Mouse (Mus musculus) monocyte, adult 5-6 weeks (primary cell): ENCODE results near the gene Tprn. TPM values are rescaled to one million over a fixed set of nuclear protein-coding genes. Genes with fewer than 3 reads are reported as not detected.

Experiments
- ATAC-seq: fragments of 153-309, 156-312 bp; replicated peaks from 2 replicates; pipeline ENCODE4 v1.8.0; 2017; ENCODE audit warnings: mild to moderate bottlenecking; ENCODE audit not compliant: low TSS enrichment, insufficient number of reproducible peaks, severe bottlenecking, poor library complexity, low FRiP score
- total RNA-seq: library from RNA; stranded (forward); fragments of 200-1000, 200-491, 200-594 nt; gene quantifications from 3 replicates; pipeline ENCODE4 v1.2.3, GENCODE M21; 2017

Tprn gene
- total RNA-seq, 1 experiment from 2014 or later = 9.2 TPM

DNA sequence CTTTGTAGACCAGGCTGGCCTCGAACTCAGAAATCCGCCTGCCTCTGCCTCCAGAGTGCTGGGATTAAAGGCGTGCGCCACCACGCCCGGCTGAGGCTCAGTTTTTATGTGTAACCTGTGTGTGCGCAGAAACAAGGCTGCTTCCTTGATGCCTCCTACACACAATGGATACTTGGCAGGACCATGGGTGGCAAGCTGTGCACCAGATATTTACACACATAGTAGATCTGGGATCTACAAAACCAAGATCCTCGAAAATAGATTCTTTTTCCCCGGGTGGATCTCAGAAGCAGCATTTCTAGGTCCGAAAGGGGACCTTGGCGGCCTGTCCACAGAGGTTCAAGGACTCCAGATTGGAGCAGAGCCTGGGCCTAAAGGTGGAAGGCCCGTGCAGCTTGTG, 548 bp upstream of the Tprn start:
- ATAC-seq = no peak

DNA sequence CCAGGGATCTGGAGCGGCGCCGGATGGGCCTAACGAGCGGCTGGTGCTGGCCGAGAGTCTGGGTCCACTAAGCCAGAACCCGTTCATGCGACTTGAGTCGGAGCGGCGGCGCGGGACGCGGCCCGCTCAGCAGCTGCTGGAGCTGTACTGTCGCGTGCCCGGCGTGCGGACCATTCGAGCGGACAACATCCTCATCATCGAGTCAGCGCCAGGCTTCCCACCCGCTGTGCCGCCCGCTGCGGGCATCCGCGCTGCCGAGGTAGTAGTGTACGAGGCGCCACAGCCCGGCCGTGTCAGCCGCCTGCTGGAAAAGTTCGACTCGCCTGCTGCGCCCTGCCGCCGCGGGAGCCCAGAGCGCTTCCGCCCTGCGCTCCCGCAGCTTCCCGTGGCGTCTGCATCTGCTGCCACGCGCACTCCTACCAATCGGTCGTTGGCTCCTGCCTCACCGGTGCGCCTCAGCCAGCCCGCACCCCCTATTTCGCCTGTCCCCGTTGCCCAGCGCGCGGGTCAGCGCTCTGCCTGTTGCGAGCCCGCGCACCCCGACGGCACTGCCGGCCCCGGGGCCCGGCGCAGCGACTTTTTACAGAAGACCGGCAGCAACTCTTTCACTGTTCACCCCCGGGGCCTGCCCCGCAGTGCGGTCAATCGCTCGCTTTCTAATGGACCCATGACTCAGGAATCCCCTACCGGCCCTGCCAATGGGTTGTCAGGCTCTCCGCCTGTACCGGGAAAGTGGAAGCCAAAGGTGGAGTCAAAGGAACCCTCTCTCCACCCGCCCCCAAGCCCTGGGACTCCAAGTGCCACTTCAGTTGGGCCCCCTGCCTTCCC, 591 bp downstream of the Tprn start:
- ATAC-seq = no peak

DNA sequence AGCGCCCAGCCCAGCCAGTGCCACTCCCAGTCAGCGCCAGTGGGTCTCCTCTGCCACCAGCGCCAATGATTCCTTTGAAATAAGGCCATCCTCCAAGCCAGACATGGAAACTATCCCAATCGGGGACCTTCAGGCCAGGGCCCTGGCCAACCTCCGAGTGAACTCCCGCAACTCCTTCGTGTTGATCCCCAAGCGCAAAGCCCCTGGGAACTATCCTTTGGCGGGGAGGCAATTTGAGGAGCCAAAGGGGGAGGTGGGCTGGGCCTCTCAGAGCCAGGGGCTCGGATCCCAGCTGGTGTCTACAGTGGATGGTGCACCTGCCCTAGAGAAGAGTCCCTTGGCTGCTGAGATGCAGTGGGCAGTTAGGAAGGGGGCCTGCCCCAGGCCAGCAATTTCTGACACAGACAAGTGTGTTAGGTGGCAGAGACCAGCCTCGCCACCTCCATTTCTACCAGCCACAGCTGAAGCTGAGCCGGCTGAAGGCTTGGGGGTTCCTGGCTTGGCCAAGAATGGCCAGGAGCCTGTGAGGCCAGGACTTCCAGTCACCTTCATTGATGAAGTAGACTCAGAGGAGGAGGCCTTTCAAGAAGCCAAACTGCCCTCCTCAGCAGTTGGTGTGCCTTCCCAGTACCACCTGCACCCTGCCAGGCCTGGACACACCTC, 1.3 kb downstream of the Tprn start:
- no peak for ATAC-seq

DNA sequence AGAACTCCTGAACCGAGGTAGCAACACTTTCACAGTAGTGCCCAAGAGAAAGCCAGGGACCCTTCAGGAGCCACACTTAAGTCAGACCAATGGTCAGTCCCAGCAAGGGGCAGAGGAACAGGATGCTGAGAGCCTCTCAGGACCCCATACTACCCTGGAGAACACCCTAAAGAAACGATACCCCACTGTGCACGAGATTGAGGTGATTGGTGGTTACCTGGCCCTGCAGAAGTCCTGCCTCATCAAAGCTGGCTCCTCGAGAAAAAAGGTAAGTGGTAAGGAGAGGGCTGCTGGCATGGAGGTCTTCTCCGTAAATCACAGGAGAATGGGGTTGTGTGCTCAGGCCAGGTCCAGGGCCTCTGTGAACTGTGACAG, 1.9 kb downstream of the Tprn start:
- ATAC-seq = no peak

DNA sequence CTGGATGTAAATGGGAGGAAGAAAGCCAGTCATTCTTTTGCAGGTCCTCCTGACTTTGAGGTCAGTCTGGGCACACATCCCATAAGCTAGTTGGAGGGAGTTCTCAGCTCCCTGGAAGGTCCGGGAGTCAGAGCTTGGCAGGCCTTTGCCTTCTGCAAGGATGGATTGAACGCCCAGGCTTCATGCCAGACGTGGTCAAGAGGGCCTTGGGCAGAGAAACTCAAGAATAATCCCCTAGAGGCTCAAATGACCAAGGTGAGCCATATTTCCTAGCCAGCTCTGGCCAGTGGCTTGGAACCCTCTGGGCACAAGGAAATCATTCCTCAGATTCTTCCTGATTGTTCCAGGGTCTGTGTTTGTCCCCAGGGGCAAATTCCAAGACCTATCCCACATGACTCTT, 2.4 kb downstream of the Tprn start:
- ATAC-seq = no peak

DNA sequence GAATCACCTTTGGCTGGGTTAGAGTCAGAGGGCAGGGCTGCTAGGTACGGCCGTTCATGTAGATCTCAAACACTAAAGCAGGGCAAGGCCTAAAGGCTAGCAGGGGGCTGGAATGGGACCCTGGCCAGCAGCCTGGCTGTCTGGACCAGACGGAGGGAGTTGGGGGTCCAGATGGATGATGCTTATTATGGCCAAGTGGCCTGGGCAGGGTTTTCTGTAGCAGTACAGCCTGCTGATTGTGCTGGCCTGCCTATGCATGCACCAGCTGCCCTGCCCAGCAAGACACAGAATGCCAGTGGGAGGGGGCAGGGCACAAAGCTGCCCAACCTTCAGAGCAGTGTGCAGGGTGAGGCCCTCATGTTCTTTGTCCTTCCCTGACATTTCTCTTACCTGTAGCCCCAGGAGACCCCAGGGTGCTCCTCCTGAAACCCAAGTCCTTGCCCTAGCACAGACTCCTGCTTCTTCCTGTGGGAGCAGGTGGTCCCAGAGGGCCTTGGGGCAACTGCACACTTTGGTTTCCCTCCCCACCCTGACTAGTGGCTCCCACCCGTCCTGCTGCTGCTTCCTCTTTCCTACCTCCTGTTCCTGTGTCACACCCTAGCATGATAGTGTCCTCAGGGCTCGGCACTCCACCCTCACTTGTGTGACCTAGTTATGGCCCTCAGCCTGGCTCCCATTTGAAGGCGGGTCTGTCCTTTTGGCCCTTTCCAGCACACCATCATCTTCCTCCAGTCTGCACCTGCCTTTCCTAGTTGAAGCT, 3.7 kb downstream of the Tprn start:
- ATAC-seq = peak; percentile 47

DNA sequence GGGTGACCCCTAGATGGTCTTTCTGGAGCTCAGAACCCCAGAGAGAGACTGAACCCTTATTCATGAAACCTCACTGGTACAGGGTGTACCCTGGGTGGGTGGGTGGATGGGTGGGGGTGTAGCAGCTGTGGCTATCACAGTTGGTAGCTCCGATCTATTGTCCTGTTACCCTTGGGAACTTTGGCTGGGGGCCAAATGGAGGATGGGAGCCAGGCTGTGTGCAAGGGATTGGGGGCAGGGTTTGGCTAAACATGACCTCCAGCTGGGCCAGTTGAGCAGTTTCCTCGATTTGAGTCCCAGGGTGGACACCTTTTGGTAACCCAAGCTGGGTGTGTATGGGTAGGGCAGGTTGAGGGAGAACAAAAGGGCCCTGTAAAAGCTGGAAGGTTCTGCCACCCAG, 4.3 kb downstream of the Tprn start:
- no peak for ATAC-seq

DNA sequence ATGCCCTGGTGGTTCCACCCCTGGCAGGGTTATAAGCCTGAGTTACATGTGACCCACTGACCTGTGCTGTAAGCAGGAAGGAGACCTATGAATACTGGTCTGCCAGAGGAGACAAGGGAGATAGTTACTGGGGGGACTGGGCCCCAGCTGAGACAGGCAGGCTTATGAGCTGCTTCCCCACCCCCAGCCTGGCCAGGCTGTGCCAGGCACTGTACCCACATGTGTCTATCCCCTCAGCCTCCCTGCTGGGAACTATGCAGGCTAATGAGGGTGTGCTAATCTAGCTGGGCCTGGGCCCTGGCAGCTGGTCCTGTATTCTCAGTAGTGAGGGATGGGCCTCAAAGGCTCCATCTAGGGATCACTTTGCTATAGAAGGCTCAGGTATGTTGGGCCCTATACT, 4.8 kb downstream of the Tprn start:
- ATAC-seq = no peak

DNA sequence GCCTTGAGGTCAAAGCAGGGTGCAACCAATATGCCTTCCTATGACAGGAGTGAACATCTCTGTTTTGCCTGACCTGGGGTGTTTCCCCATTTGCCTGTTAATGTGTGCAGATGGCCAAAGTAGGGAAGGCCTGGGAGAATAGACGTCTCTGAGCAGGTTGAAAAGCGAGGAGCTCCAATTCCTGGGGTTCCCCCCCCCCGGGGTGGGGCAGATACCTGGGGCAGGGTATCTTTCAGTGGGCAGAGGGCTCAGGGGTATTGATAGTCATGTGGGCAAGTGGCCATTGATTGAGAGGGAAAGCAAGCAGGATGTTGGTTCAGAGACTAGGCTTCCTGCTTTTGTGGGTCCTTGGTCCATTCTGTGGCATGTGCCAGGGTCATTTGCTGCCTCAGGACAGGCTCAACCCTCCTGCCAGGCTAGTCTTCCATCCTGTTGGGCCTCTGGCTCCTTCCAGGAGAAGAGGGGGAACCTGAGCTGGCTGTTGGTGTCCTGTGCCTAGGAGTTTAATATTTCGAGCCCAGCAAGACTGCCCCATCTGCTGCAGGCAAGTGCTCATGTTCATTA, 5.4 kb downstream of the Tprn start:
- no peak for ATAC-seq

DNA sequence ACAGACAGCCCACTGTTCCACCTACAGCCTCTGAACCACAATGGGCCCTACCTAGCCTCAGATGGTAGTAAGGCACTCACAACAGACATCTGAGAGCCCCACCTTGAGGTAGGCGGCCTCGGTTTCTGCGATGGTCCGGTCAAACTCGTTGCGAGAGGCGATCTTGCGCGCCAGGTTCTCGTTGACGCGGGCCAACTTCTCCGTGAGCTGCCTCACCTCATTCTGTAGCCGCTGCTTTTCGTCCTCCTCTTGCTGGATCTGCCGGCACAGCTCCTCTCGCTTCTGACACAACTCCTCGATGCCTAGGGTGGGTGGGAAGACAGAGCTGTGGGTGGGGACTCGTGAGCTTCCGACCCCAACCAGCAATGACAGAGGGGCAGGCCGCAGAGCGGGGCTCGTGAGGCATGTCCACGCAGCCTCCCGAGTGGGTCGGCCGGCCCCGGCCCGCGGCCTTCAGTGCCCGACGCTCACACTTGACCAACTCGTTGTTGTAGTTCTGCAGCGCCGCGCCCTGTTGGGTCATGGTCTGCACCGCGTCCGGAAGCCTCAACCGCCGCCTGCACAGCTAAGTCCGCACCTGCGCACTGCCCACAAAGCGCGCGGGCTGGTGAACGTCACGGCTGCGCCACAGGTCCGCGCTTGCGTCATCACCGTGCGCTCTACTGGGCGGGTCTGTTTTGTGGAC, 9.6 kb downstream of the Tprn start, which contains the start of the genes Ssna1 and Anapc2:
Gene Ssna1 (minus strand): TSS at position 612 of the 685 bp plus-strand sequence.
Gene Anapc2 (plus strand): TSS at position 652 of the 685 bp plus-strand sequence.
- peak; percentile 94 for ATAC-seq

DNA sequence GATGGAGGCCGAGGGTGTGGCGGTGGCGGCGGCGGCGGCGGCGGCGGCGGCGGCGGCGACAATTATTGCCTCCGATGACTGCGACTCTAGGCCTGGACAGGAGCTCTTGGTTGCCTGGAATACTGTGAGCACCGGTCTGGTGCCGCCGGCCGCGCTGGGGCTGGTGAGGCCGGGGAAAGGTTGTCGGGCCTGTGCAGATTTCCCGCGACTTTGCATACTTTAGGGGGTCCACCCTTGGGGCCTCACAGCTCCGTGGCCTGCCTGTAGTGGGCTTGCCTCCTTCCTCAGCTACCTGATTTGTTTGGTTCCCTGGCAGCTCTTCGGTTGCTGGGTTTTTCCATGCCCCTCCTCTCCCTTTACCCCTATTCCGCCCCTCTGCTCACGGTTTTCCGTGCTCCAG, 10.1 kb downstream of the Tprn start:
- no peak for ATAC-seq

DNA sequence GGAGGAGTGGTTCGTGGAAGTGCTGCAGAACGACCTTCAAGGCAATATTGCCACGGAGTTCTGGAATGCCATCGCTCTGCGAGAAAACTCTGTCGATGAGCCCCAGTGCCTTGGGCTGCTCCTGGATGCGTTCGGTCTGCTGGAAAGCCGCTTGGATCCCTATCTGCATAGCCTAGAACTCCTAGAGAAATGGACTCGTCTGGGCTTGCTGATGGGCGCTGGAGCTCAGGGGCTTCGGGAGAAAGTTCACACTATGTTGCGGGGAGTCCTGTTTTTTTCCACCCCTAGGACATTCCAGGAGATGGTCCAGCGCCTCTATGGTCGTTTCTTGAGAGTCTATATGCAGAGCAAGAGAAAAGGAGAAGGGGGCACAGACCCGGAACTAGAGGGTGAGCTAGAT, 10.6 kb downstream of the Tprn start:
- ATAC-seq = no peak

DNA sequence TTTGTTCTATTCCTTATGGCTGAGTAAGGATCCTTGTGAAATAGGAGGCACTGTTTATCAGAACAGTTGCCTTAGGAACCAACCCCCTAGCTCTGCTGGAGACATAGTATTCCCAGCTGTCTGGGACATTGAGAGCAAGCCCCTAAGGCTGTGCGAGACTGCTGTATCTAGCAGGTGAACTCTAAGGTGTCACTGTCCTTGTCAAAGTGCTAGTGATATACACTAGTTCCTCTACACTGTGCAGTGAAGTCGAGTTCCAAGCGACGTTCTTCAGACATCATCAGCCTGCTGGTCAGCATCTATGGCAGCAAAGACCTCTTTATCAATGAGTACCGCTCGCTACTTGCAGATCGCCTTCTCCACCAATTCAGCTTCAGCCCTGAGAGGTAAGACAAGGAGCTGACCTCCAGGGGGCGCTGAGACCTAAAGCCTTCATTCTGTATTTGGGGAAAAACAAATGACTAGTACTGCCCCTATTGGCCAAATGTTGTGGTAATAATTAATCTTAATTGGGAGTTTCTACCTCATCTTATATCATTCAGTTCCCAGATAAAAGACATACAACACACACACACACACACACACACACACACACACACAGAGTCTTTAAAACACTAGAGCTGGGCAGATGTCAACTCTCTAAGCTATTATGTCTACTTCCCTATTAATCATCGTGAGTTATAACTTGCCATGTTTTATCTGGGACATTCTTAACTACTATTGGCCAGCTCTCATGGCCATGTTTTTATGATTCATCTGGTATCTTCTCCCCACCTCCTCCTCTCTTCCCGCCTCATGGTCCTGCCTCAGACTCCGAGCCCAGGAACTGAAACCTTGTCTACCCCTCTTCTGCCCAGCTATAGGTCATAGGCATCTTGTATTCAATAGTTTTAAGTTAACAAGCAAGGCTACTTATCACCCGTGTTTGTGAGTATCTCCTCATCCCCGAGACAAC, 16.8 kb downstream of the Tprn start:
- peak; percentile 83 for ATAC-seq

DNA sequence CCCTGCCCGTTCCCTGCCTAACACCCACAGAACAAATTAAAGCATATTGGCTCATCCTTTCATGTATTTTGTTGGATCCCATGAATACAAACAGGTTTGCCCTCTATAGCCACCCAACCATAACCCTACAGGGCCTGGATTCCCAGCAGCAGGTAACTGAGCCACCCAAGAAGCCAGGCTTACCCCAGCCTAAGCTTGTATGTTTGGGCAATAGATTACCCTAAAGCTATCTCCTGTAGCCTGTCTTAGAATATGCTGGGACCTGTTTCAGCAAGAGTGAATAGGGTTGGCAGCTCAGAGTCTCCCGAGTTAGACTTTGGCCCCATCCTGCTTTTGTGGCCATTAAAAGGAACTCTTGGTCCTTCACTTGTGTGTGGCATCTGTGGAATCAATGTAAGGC, 23.1 kb downstream of the Tprn start:
- ATAC-seq = no peak

DNA sequence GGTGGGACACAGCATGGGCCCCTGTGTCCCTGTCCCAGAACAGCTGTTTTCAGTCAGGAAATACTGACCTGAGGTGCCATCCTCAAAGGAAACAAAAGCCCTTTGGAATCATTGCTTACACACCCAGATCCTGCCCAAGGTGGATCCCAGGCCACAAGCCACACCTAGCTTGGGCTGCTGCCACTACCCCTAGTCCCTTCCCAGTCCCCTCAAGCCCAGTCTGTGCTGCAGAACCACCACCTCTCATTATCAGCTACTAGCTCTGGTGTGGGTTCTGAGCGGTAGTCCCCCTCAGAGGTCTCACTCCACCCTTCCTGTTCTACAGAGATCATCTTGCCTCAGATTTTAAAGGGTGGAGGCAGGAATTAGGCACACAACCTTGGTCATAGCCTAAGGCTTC, 23.9 kb downstream of the Tprn start:
- ATAC-seq = no peak

DNA sequence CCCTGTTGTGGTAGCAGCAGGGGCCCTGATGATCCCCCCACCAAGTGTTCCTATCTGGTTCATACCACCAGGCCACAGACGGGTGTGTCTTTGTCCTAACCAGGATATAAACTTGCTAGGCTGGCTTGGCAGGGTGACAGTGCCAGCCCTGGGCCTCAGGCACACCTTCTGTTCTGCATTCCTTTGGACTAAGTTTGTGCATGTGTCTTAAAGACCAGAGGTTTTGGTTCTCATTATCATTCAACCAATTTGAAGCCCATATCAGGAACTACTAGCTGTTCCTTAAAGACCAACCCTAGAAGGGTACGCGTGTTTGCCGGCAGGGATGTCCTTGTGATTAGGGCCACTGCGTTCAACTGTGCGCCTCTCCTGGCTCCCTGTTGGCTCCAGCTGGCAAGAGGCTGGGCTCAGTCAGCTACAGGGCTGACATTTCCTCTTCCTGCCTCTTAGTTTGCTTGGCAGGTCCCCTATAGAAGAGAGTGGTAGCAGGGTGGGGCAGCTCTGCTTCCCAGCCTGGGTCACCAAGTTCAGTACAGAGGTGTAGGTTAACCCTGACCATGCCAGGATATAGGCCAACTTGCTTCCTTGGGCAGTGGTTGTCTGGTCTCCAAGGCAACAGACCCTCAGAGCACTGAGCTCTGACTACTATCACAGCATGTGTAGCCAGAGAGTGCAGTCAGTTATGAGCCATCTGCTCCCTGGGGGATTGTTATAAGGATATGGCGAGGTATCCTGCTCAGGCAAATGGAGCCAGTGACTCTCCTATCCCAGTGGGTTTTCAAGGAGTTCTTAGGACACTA, 24.6 kb downstream of the Tprn start:
- ATAC-seq = no peak
